Mouse (Mus musculus): ENCODE data around the gene Ggt1. TPM values are rescaled to one million over a fixed set of nuclear protein-coding genes. Genes with fewer than 3 reads are reported as not detected.

Ggt1 gene
- 2.3 and 2.6 TPM in 2 replicates for polyA plus RNA-seq (2012; rRNA removed)

GRCm38 (mm10) chr10:75561071-75561654 lies at the start of gene Ggt1:
Gene Ggt1, plus strand, starts transcription at chr10:75561604.
- DNase-seq (ENCODE audit: low read depth): no peak
- TF ChIP-seq POLR2A (IDR thresholded peaks at IDR 0.05; ENCODE audit: borderline replicate concordance, extremely low read depth, insufficient read depth, insufficient read length, poor library complexity, severe bottlenecking) (no peak), CTCF (IDR thresholded peaks at IDR 0.05; ENCODE audit: borderline replicate concordance, extremely low read depth, insufficient read depth, insufficient read length) (no peak)

- DNase-seq (ENCODE audit: low read depth): no peak
- TF ChIP-seq CTCF (IDR thresholded peaks at IDR 0.05; ENCODE audit: borderline replicate concordance, extremely low read depth, insufficient read depth, insufficient read length) (no peak), POLR2A (IDR thresholded peaks at IDR 0.05; ENCODE audit: borderline replicate concordance, extremely low read depth, insufficient read depth, insufficient read length, poor library complexity, severe bottlenecking) (no peak)
These were observed 49.5 kb upstream of the Ggt1 start for GRCm38 (mm10) chr10:75511897-75512296.

- DNase-seq (ENCODE audit: low read depth): no peak
- TF ChIP-seq POLR2A (IDR thresholded peaks at IDR 0.05; ENCODE audit: borderline replicate concordance, extremely low read depth, insufficient read depth, insufficient read length, poor library complexity, severe bottlenecking) (no peak), CTCF (IDR thresholded peaks at IDR 0.05; ENCODE audit: borderline replicate concordance, extremely low read depth, insufficient read depth, insufficient read length) (no peak)
These were observed 48.6 kb upstream of the Ggt1 start for GRCm38 (mm10) chr10:75512796-75513195.

- TF ChIP-seq POLR2A (IDR thresholded peaks at IDR 0.05; ENCODE audit: borderline replicate concordance, extremely low read depth, insufficient read depth, insufficient read length, poor library complexity, severe bottlenecking) (no peak), CTCF (IDR thresholded peaks at IDR 0.05; ENCODE audit: borderline replicate concordance, extremely low read depth, insufficient read depth, insufficient read length) (no peak)
These were observed 47.9 kb upstream of the Ggt1 start for GRCm38 (mm10) chr10:75513306-75514067.

GRCm38 (mm10) chr10:75514361-75514760 lies 47.0 kb upstream of the Ggt1 start:
- TF ChIP-seq POLR2A (IDR thresholded peaks at IDR 0.05; ENCODE audit: borderline replicate concordance, extremely low read depth, insufficient read depth, insufficient read length, poor library complexity, severe bottlenecking) (no peak), CTCF (IDR thresholded peaks at IDR 0.05; ENCODE audit: borderline replicate concordance, extremely low read depth, insufficient read depth, insufficient read length) (no peak)
- no peak for DNase-seq (ENCODE audit: low read depth)

More at GRCm38 (mm10) chr10:75513306-75514067, 47.9 kb upstream of the Ggt1 start:
- DNase-seq (ENCODE audit: low read depth): no peak

GRCm38 (mm10) chr10:75515216-75516037 lies 46.0 kb upstream of the Ggt1 start:
- DNase-seq (ENCODE audit: low read depth): no peak
- TF ChIP-seq POLR2A (IDR thresholded peaks at IDR 0.05; ENCODE audit: borderline replicate concordance, extremely low read depth, insufficient read depth, insufficient read length, poor library complexity, severe bottlenecking) (no peak), CTCF (IDR thresholded peaks at IDR 0.05; ENCODE audit: borderline replicate concordance, extremely low read depth, insufficient read depth, insufficient read length) (no peak)

GRCm38 (mm10) chr10:75516038-75516723 lies 45.2 kb upstream of the Ggt1 start:
- no peak for DNase-seq (ENCODE audit: low read depth)
- TF ChIP-seq POLR2A (IDR thresholded peaks at IDR 0.05; ENCODE audit: borderline replicate concordance, extremely low read depth, insufficient read depth, insufficient read length, poor library complexity, severe bottlenecking) (no peak), CTCF (IDR thresholded peaks at IDR 0.05; ENCODE audit: borderline replicate concordance, extremely low read depth, insufficient read depth, insufficient read length) (no peak)

GRCm38 (mm10) chr10:75516724-75517072 lies 44.7 kb upstream of the Ggt1 start:
- DNase-seq (ENCODE audit: low read depth): no peak
- no peak for TF ChIP-seq CTCF (IDR thresholded peaks at IDR 0.05; ENCODE audit: borderline replicate concordance, extremely low read depth, insufficient read depth, insufficient read length)
- TF ChIP-seq POLR2A (IDR thresholded peaks at IDR 0.05; ENCODE audit: borderline replicate concordance, extremely low read depth, insufficient read depth, insufficient read length, poor library complexity, severe bottlenecking): no peak

GRCm38 (mm10) chr10:75517073-75517757 lies 44.2 kb upstream of the Ggt1 start, which contains the start of gene Snrpd3:
Gene Snrpd3, plus strand, starts transcription at chr10:75517551.
- DNase-seq (ENCODE audit: low read depth): peak; percentile 99
- peak; percentile 93 for TF ChIP-seq POLR2A (IDR thresholded peaks at IDR 0.05; ENCODE audit: borderline replicate concordance, extremely low read depth, insufficient read depth, insufficient read length, poor library complexity, severe bottlenecking)
- TF ChIP-seq CTCF (IDR thresholded peaks at IDR 0.05; ENCODE audit: borderline replicate concordance, extremely low read depth, insufficient read depth, insufficient read length): no peak

- DNase-seq (ENCODE audit: low read depth): peak; percentile 99
- TF ChIP-seq POLR2A (IDR thresholded peaks at IDR 0.05; ENCODE audit: borderline replicate concordance, extremely low read depth, insufficient read depth, insufficient read length, poor library complexity, severe bottlenecking) (peak; percentile 45; the same call in 1 of the 2 replicates), CTCF (IDR thresholded peaks at IDR 0.05; ENCODE audit: borderline replicate concordance, extremely low read depth, insufficient read depth, insufficient read length) (no peak)
These were observed 43.7 kb upstream of the Ggt1 start, which contains the start of gene Gucd1 for GRCm38 (mm10) chr10:75517758-75518143. Gene Gucd1, minus strand, starts transcription at chr10:75517972.

Measured in brain, embryonic 14.5 days (tissue).